Mouse (Mus musculus) brain, embryonic 14.5 days (tissue): ENCODE data around the gene Cdh26. TPM values are rescaled to one million over a fixed set of nuclear protein-coding genes. Genes with fewer than 3 reads are reported as not detected.

Experiments
- DNase-seq: peaks from one replicate; pipeline ENCODE4 v3.0.0-alpha.2; 2011; ENCODE audit warnings: low read depth
- CTCF ChIP-seq: fragments of 200-500 bp; IDR thresholded peaks from 2 replicates; pipeline ENCODE4 v1.5.1; 2012; ENCODE audit warnings: inconsistent platforms, mild to moderate bottlenecking, moderate library complexity, borderline replicate concordance; ENCODE audit not compliant: insufficient read depth, insufficient read length; ENCODE audit errors: extremely low read depth
- POLR2A ChIP-seq: fragments of 200-500 bp; IDR thresholded peaks from 2 replicates; pipeline ENCODE4 v1.6.1; 2012; ENCODE audit warnings: mild to moderate bottlenecking, inconsistent platforms, borderline replicate concordance; ENCODE audit not compliant: poor library complexity, insufficient read depth, insufficient read length, severe bottlenecking; ENCODE audit errors: extremely low read depth
- polyA plus RNA-seq: library from polyadenylated mRNA; depleted of rRNA; stranded (reverse); fragments of >200 nt; gene quantifications from 2 replicates; pipeline ENCODE4 v1.2.3, GENCODE M21; 2012

Cdh26 gene
- polyA plus RNA-seq, 1 experiment: 0.59 TPM

- DNase-seq: peak; percentile 49
- TF ChIP-seq CTCF: no peak
- no peak for TF ChIP-seq POLR2A
Measured at GRCm38 (mm10) chr2:178421603-178422002, 8.7 kb upstream of the Cdh26 start.

- no peak for DNase-seq
- TF ChIP-seq CTCF (no peak), POLR2A (no peak)
Measured at GRCm38 (mm10) chr2:178422186-178422585, 8.1 kb upstream of the Cdh26 start.

- no peak for DNase-seq
- TF ChIP-seq CTCF: no peak
- TF ChIP-seq POLR2A: no peak
Measured at GRCm38 (mm10) chr2:178423223-178423622, 7.1 kb upstream of the Cdh26 start.

GRCm38 (mm10) chr2:178426229-178426628, 4.1 kb upstream of the Cdh26 start:
- TF ChIP-seq CTCF (peak; percentile 48), POLR2A (no peak)
- peak; percentile 77 for DNase-seq

- no peak for DNase-seq
- TF ChIP-seq CTCF (no peak), POLR2A (no peak)
Measured at GRCm38 (mm10) chr2:178427181-178427580, 3.1 kb upstream of the Cdh26 start.

GRCm38 (mm10) chr2:178428183-178428582, 2.1 kb upstream of the Cdh26 start:
- TF ChIP-seq POLR2A (no peak), CTCF (no peak)
- DNase-seq: no peak

- DNase-seq: no peak
- TF ChIP-seq POLR2A (no peak), CTCF (no peak)
Measured at GRCm38 (mm10) chr2:178428676-178429075, 1.7 kb upstream of the Cdh26 start.

- TF ChIP-seq POLR2A: no peak
- no peak for TF ChIP-seq CTCF
- DNase-seq: no peak
Measured at GRCm38 (mm10) chr2:178429426-178429825, 905 bp upstream of the Cdh26 start.

GRCm38 (mm10) chr2:178433495-178433894, 3.2 kb downstream of the Cdh26 start:
- DNase-seq: no peak

GRCm38 (mm10) chr2:178433903-178434302, 3.6 kb downstream of the Cdh26 start:
- no peak for TF ChIP-seq POLR2A
- TF ChIP-seq CTCF: no peak
- no peak for DNase-seq

More at GRCm38 (mm10) chr2:178433495-178433894, 3.2 kb downstream of the Cdh26 start:
- TF ChIP-seq POLR2A (no peak), CTCF (no peak)

GRCm38 (mm10) chr2:178437311-178437710, 7.0 kb downstream of the Cdh26 start:
- TF ChIP-seq POLR2A (no peak), CTCF (no peak)
- peak; percentile 47 for DNase-seq

- DNase-seq: no peak
- TF ChIP-seq CTCF (no peak), POLR2A (no peak)
Measured at GRCm38 (mm10) chr2:178449386-178449785, 19.1 kb downstream of the Cdh26 start.
